Mouse (Mus musculus) left cerebral cortex, adult 11 months (tissue): ENCODE measurements around the gene N4bp2l2.

Experiments used
- DNase-seq: peaks from one replicate; pipeline ENCODE4 v3.0.0; 2022; ENCODE audit warnings: low spot score

The N4bp2l2 gene

GRCm38 (mm10) chr5:150564426-150564825, 101.6 kb downstream of the N4bp2l2 start:
- no peak for DNase-seq

- no peak for DNase-seq
Observed at GRCm38 (mm10) chr5:150561783-150562182, 104.2 kb downstream of the N4bp2l2 start.

GRCm38 (mm10) chr5:150561376-150561775, 104.6 kb downstream of the N4bp2l2 start:
- no peak for DNase-seq

GRCm38 (mm10) chr5:150560851-150561250, 105.1 kb downstream of the N4bp2l2 start:
- no peak for DNase-seq

DNA sequence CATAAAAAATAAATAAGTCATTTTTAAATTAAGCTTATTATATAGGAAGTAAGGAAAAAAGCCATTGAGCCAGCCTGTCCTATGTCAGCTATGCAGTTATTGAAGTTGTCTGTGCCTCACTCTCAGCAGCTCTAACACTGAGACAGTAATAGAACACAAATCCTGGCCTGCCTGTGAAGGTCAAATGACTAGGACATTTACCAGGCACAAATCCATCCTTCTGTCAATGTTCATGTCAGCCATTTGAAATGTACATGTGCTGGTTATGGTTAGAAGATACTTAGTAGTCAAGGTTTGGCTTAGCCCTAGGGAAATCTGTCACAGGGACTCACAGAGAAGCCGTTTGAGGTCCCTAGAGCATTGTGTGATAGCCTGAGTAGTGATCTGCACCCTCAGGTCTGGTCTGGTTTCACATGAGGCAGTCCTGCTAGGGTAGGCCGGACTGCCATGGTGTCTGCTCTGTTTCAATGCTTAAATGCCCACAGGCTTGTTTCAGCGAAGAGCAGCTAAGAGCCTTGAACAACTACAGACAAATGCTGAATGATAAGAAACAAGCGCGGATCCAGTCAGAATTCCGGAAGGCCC, 106.4 kb downstream of the N4bp2l2 start:
- DNase-seq: no peak
